Mouse (Mus musculus) ES-E14 (cell line): Measurements from ENCODE around the gene Gm48552.

Experiments
- CHD2 ChIP-seq: IDR thresholded peaks from 2 replicates; pipeline ENCODE4 v1.6.1; 2014; ENCODE audit warnings: mild to moderate bottlenecking, low read depth, low read length, inconsistent platforms
- HCFC1 ChIP-seq: IDR thresholded peaks from 2 replicates; pipeline ENCODE4 v1.6.1; 2012; ENCODE audit warnings: low read length, inconsistent platforms, borderline replicate concordance; ENCODE audit not compliant: insufficient read depth
- MAFK ChIP-seq: IDR thresholded peaks from 2 replicates; pipeline ENCODE4 v1.6.1; 2014; ENCODE audit warnings: mild to moderate bottlenecking, low read depth, low read length, inconsistent platforms; ENCODE audit not compliant: insufficient read depth
- ZC3H11A ChIP-seq: IDR thresholded peaks from 2 replicates; pipeline ENCODE4 v1.6.1; 2012; ENCODE audit warnings: low read depth, mild to moderate bottlenecking, inconsistent platforms, low read length, borderline replicate concordance

GRCm38 (mm10) chr10:81425236-81425850, 36.5 kb downstream of the Gm48552 start:
- no peak for TF ChIP-seq CHD2
- TF ChIP-seq ZC3H11A = no peak
- no peak for TF ChIP-seq MAFK
- no peak for TF ChIP-seq HCFC1
